Mouse (Mus musculus): ENCODE data around the gene Tuba4a. TPM values are rescaled to one million over a fixed set of nuclear protein-coding genes. Genes with fewer than 3 reads are reported as not detected.

The Tuba4a gene
- total RNA-seq, 2 experiments from 2014 or later: 101 to 111 TPM

DNA sequence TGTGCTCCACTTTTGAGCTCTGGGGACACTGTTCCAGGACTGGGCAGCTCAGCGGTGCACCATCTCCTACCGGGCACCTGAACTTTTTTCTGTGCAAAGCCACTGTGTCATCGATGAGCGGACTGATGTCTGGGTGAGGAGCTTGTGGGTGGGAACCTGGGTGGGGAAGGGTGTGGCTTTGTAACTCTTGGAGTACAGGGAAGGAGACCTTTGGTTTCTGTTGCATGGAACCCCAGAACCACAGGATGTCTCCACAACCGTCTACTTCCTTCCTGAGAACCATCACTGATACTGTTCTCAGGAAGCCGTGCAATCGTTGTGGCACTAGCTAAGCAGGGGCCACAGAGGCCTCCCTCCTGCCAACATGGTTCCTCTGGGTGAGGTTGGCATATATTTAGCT lies 6.6 kb downstream of the Tuba4a start:
- intact Hi-C loops (cut with DNase I): no loop called here
- DNase-seq: no peak

- intact Hi-C loops (cut with DNase I): no loop called here
- no peak for DNase-seq
Measured at GRCm38 (mm10) chr1:75212542-75212941, 7.1 kb downstream of the Tuba4a start.

- no peak for DNase-seq
- intact Hi-C loops (cut with DNase I): no loop called here
Measured at GRCm38 (mm10) chr1:75211141-75211708, 8.4 kb downstream of the Tuba4a start.

DNA sequence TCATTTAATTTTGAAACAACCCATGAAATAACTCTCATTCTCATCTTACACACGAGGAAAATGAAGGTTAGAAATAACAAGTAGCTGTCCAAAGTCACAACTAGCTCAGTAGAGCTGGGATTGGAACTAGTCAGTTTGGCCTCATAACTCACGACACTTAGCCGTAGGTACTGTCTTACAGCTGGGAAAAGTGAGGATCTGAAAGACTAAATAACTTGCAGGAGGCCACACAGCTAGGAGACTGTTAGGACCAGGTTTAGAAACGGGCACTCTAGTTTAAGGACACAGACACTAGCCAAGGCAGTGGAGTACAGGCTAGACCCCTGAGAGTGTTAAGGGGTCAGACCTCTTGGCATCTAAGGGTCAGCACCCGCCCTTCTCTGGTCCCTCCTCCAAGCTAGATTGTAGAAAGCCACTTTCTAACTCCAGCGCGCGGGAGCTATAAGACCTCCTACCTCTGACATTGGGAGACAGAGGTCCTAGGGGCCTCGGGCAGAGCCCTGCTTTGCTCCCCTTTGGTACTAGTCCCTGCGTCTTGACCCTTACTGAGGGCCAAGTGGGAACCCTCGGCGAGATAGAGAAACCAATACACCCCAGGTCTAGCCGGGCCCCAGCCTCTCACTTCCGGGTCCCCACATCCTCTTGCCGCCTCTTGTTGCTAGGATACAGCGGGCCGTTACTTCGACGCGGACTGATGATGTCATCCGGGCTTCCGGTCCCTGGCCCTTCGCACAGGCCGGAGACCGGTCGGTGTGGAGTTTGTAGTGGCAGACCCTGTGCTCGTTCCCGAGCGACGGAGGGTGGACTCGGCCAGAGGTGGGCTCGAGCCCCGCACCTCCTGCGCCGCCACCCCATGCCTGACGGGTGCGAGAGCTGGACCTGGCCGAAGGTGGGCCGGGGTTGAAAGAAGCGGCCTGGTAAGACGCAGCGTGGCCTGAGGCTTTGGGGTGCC lies 9.3 kb downstream of the Tuba4a start, which contains the start of the genes Glb1l and Stk16:
TSS of gene Glb1l (minus strand) at position 678 of the 952 bp plus-strand sequence.
TSS of gene Stk16 (plus strand) at position 703 of the 952 bp plus-strand sequence.
- peak; percentile 97 for DNase-seq
- intact Hi-C loops (cut with DNase I): no loop called here

DNA sequence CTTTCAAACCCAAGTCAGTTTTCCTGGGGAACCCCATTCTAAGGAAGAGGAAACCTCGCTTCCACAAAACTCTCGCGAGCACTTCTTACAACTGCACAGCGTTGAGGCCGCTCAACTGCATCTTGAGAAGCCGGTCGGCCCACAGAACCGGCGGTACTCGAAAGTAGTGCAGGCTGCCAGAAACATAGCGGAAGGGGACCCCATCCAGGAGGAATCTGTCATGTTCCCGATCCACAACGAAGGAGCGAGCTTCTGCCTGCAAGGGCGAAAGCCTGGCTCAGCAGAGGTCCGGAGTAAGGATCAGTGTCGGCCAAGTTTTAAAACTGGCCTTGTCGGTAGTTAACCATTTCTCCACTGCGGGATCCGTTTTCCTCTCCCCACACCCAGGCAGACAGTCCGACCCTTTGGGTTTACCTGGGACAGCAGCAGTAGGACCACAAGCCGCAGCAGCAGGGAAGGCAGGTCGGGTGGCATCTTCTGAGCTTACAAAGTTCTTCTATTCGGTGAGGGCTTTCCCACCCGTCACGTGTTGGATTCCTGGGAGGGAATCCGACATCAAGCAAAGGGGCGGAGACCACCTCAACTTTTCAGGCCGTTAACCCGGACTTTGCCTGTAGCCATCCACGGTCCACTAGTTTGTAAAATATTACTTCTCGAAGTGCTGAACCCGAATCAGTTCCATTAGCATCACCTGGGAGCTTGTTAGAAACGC lies 10.5 kb downstream of the Tuba4a start:
- no peak for DNase-seq
- intact Hi-C loops (cut with DNase I): no loop called here

DNA sequence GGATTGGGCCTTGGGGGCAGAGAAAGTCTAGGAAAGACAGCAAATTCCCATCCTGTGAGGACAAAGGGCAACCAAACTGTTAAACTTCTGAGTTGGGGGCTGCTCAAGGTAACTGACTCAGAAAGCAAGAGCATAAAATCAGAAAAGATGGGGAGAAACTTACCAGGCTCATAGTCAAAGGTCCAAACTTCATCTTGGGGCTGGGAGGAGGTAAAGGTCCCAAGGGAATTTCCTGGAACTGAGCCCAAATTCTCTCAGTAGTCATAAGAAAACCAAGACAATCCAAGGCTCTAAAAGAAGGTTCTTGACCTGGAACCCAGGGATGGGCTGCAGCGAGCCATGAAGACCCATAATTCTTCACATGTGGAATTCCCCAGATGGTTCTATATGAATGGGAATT lies 18.4 kb downstream of the Tuba4a start:
- no peak for DNase-seq
- intact Hi-C loops (cut with DNase I): no loop called here

- intact Hi-C loops (cut with DNase I): no loop called here
- no peak for DNase-seq
Measured at GRCm38 (mm10) chr1:75192452-75192851, 27.2 kb downstream of the Tuba4a start.

DNA sequence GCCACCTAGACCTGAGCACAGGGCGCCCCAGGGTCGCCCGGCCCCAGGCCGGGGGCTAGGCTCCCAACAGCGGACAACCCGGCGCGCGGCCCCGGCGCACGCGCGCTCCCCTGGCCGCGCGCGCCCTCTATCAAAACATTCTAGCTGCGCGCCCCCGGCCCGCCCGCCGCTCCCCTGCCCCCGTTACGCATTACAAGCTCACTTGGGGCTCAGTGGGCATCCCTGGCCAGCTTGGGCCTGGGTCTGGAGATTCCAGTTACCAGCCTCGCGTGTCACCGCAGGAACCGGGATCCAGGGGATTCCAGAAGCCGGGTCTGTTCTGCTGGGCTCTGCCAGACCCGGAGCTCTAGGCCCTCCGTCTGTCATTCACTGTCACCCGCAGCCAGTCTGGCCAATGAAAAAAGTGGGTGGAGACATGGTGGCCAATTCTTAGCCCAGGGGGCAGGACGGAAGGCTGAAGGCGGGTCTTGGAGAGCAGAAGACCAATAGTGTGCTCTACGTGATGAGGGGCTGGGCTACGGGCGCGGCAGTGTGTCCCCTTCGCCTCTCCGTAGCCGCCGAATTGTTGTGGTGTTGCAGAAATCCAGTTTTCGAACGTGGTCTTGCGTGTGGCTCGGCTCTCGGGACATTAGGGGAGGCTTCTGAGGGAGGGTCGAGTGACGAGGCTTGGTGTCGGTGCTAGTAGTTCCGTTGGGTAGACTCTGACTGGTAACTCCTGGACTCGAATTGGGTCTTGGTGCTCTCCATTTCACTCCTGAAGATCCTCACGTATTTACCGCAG lies 27.9 kb downstream of the Tuba4a start, which contains the start of the genes Ankzf1 and Atg9a:
TSS of gene Ankzf1 (plus strand) at position 530 of the 781 bp plus-strand sequence.
TSS of gene Atg9a (minus strand) at position 575 of the 781 bp plus-strand sequence.
- intact Hi-C loops (cut with DNase I): no loop called here
- DNase-seq: peak; percentile 94

DNA sequence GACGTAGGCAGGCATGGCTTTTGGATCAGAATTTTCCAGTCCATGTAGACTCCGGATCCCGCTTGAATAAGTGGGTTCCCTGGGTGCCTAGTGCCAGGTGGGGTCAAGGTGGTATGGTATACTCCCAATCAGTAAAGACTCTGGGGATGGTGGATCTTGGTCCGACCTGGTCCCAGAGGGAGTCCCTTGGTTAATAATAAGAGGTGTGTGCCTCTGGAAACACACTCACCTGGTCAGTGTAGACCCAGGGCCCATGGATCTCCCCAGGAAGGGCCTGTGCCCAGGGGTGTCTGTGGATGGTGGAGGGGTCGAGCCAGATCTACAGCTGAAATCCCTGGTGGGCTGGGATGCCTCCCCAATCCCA lies 28.4 kb downstream of the Tuba4a start:
- no peak for DNase-seq
- intact Hi-C loops (cut with DNase I): no loop called here

DNA sequence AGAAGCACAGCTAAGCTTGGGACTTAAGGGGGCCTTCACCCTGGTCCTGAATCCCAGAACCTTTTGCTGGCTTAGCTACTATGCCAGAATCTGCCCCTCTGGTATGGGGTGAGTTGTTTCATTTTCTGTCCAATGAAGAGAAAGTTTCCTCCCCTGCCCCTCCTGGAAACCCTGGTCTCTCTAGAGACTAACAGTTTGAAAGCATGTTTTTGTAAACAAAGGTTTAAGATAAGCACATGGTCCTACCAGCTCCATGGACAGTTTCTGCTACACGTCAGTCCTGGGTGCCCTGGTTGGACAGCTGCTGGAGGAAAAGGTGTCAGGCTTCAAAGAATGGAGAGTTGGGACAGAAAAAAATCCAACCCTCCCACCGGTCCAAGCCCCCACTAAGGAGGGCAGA lies 29.1 kb downstream of the Tuba4a start:
- intact Hi-C loops (cut with DNase I): no loop called here
- DNase-seq: no peak

- no peak for DNase-seq
- intact Hi-C loops (cut with DNase I): no loop called here
Measured at GRCm38 (mm10) chr1:75187914-75188483, 31.7 kb downstream of the Tuba4a start.

GRCm38 (mm10) chr1:75187126-75187525 lies 32.5 kb downstream of the Tuba4a start:
- DNase-seq: no peak
- intact Hi-C loops (cut with DNase I): no loop called here

DNA sequence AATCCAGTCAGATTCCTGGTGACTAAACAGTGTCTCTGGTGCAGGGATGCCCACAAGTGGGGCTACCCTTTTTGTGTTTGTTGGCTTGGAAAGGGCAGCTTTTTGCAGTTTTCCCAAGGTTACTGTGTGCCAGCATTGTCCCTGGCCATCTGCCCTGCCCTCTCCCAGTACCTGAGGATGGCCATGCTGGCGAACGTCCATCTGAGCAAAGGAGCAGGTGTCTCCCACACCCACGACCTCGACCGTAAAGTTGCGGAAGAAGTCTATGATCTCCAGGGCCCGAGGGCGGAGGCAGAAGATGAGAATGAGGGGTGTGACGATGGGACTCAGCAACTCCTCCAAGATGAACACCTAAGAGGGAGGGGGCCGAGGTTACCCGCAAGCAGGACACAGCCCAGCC lies 34.2 kb downstream of the Tuba4a start:
- intact Hi-C loops (cut with DNase I): no loop called here

GRCm38 (mm10) chr1:75182160-75182559 lies 37.5 kb downstream of the Tuba4a start:
- intact Hi-C loops (cut with DNase I): no loop called here

More for the DNA sequence above, 34.2 kb downstream of the Tuba4a start:
- no peak for DNase-seq

DNA sequence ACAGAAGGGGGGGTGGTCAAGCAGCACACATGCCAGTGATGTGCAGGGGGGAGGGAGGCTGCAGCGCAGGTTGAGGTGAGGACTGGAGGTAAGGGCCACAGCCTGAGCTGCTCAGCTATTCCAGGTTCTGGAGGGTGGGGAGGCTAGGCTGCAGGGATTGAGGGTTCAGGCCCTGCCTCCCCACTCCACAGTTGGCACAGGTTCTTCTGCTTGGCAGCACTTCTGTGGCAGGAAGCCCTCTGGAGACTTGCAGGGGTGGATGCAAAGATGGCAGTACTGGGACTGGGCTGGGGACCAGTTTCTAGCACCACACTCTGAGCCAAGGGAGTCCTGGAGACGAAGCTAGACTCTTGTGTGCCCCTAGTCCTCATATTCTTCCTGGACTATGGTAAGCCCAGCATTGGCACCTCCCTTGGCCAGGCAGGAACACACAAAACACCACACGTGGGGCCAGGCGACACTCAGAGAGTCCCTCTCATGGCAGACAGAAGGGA lies 38.2 kb downstream of the Tuba4a start:
- no peak for DNase-seq
- intact Hi-C loops (cut with DNase I): no loop called here

More at GRCm38 (mm10) chr1:75182160-75182559, 37.5 kb downstream of the Tuba4a start:
- DNase-seq: no peak

- intact Hi-C loops (cut with DNase I): no loop called here
- DNase-seq: no peak
Measured at GRCm38 (mm10) chr1:75180741-75181140, 38.9 kb downstream of the Tuba4a start.

DNA sequence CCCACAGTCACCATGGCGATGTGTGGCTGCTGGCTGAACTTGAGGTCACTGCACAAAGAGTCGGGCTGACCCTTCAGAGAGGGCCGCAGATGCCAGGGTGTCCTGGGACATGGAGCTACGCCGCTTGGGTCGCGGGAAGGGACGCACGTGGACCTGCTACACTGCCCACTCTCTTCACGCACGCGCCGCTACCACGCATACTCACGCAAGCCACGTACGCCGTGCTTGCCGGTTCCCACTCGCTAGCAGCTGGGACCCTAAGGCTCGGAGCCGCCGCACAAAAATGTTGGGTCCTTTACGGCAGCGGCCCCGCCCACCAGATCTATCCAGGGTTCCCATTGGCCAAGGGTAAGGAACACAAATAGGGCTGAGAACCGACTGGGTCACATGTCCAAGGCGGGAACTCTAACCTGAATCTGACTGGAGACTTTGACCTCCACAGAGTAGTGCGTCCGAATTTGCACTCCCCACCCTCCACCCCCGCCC lies 39.5 kb downstream of the Tuba4a start, which contains the start of gene Abcb6:
TSS of gene Abcb6 (minus strand) at position 288 of the 486 bp plus-strand sequence.
- intact Hi-C loops (cut with DNase I): no loop called here
- peak; percentile 89 for DNase-seq

GRCm38 (mm10) chr1:75179334-75180104 lies 40.1 kb downstream of the Tuba4a start:
- intact Hi-C loops (cut with DNase I): no loop called here
- DNase-seq: peak; percentile 95
